Mouse (Mus musculus) kidney, adult 2 months (tissue): ENCODE results near the gene Cngb1.

ENCODE experiments used
- CTCF ChIP-seq: fragments of 200-500 bp; conservative IDR thresholded peaks from 2 replicates; pipeline ENCODE4 v1.5.1; 2011; ENCODE audit warnings: low read depth, mild to moderate bottlenecking, control low read depth, low read length, moderate library complexity, mixed read lengths; ENCODE audit not compliant: insufficient read depth, insufficient read length
- POLR2A ChIP-seq: fragments of 200-500 bp; IDR thresholded peaks from one replicate; pipeline ENCODE4 v1.6.1; 2011; ENCODE audit warnings: low read depth, low read length, control low read depth

GRCm38 (mm10) chr8:95221045-95221444 lies 85.3 kb downstream of the Cngb1 start:
- no peak for TF ChIP-seq POLR2A
- no peak for TF ChIP-seq CTCF
